Mouse (Mus musculus) liver, embryonic 13.5 days (tissue): ENCODE results near the gene D6Ertd527e. TPM values are rescaled to one million over a fixed set of nuclear protein-coding genes. Genes with fewer than 3 reads are reported as not detected.
A peak's percentile ranks its signal among the peaks of the same experiment; 100 is the strongest.

ENCODE experiments used
- ATAC-seq: fragments of 200-750 bp; cut with Nextera tagmentation; 2 replicates; pipeline ENCODE4 v1.8.0; 2017; ENCODE audit warnings: low read depth, mild to moderate bottlenecking, moderate number of reproducible peaks, moderate library complexity
- DNase-seq: peaks from one replicate; pipeline ENCODE4 v3.0.0; 2022
- H3K27ac ChIP-seq: fragments of 300-500 bp; sonication (generic); 2 replicates; pipeline ENCODE4 v1.5.1; 2015; ENCODE audit warnings: moderate library complexity, mild to moderate bottlenecking, inconsistent platforms
- H3K27me3 ChIP-seq: fragments of 300-500 bp; sonication (generic); 2 replicates; pipeline ENCODE4 v1.6.1; 2015; ENCODE audit warnings: mild to moderate bottlenecking, inconsistent platforms
- H3K36me3 ChIP-seq: fragments of 300-500 bp; sonication (generic); 2 replicates; pipeline ENCODE4 v1.6.1; 2015; ENCODE audit warnings: mild to moderate bottlenecking, inconsistent platforms
- H3K4me1 ChIP-seq: fragments of 300-500 bp; sonication (generic); replicated peaks from 2 replicates; pipeline ENCODE4 v1.6.1; 2015; ENCODE audit warnings: inconsistent platforms
- H3K4me2 ChIP-seq: fragments of 300-500 bp; sonication (generic); 2 replicates; pipeline ENCODE4 v1.6.1; 2015; ENCODE audit warnings: inconsistent platforms, mild to moderate bottlenecking, moderate library complexity
- H3K4me3 ChIP-seq: fragments of 300-500 bp; sonication (generic); replicated peaks from 2 replicates; pipeline ENCODE4 v1.5.1; 2015; ENCODE audit warnings: mild to moderate bottlenecking, inconsistent platforms
- H3K9ac ChIP-seq: fragments of 300-500 bp; sonication (generic); 2 replicates; pipeline ENCODE4 v1.6.1; 2015; ENCODE audit warnings: mild to moderate bottlenecking, inconsistent platforms
- H3K9me3 ChIP-seq: fragments of 300-500 bp; sonication (generic); replicated peaks from 2 replicates; pipeline ENCODE4 v1.6.1; 2016; ENCODE audit warnings: inconsistent platforms
- WGBS: fragments of 180-500 bp; shearing (Covaris S2); methylation state at CpG from one replicate; pipeline ENCODE4 v1.1.7; 2015; ENCODE audit not compliant: insufficient replicate concordance; 5-methylcytosine and 5-hydroxymethylcytosine counted together
- polyA plus RNA-seq: library from polyadenylated mRNA; unstranded; fragments of >200 nt; fragmentation: Nextera tagmentation; extraction: Ambion mirVana; gene quantifications from 2 replicates; pipeline ENCODE4 v1.2.1, GENCODE M21; 2015

The D6Ertd527e gene
- polyA plus RNA-seq, 1 experiment from 2014 or later, result not detected

- H3K4me3 ChIP-seq, result no peak overlapping the region
- H3K4me1 ChIP-seq, result no peaks in the 10 kb centered on the region
- H3K9ac ChIP-seq, result no peak overlapping the region
- ATAC-seq (no peak), DNase-seq (no peak)
- H3K9me3 ChIP-seq, result no peaks in the 10 kb centered on the region
- no peak overlapping the region for H3K4me2 ChIP-seq
- no peaks in the 10 kb centered on the region for H3K27me3 ChIP-seq
- no peak overlapping the region for H3K27ac ChIP-seq
- WGBS, result 82% methylated on average over 6 of the region's 6 CpGs
- H3K36me3 ChIP-seq, result no peaks in the 10 kb centered on the region
Observed at GRCm38 (mm10) chr6:87112125-87112524, 7.6 kb downstream of the D6Ertd527e start.

- no peaks in the 10 kb centered on the region for H3K27me3 ChIP-seq
- 63% methylated on average over 2 of the region's 2 CpGs for WGBS
- H3K9ac ChIP-seq, result no peak overlapping the region
- H3K9me3 ChIP-seq, result peaks cover 3% of the 10 kb centered on the region; the same call in 1 of the 2 replicates
- ATAC-seq, result no peak
- H3K4me1 ChIP-seq, result peaks cover 3% of the 10 kb centered on the region; the same call in 1 of the 2 replicates
- H3K4me2 ChIP-seq, result no peak overlapping the region
- no peak overlapping the region for H3K4me3 ChIP-seq
- no peaks in the 10 kb centered on the region for H3K36me3 ChIP-seq
- no peak for DNase-seq
- H3K27ac ChIP-seq, result no peak overlapping the region
Observed at GRCm38 (mm10) chr6:87115981-87116380, 11.4 kb downstream of the D6Ertd527e start.

- ATAC-seq, result no peak
- H3K9ac ChIP-seq, result no peak overlapping the region
- WGBS, result 70% methylated on average over 7 of the region's 7 CpGs
- no peaks in the 10 kb centered on the region for H3K36me3 ChIP-seq
- no peak overlapping the region for H3K27ac ChIP-seq
- H3K4me2 ChIP-seq, result no peak overlapping the region
- no peak for DNase-seq
- H3K4me3 ChIP-seq, result no peak overlapping the region
- H3K9me3 ChIP-seq, result peaks cover 3% of the 10 kb centered on the region; the same call in 1 of the 2 replicates
- H3K27me3 ChIP-seq, result no peaks in the 10 kb centered on the region
- H3K4me1 ChIP-seq, result peaks cover 3% of the 10 kb centered on the region; the same call in 1 of the 2 replicates
Observed at GRCm38 (mm10) chr6:87116596-87116995, 12.1 kb downstream of the D6Ertd527e start.

GRCm38 (mm10) chr6:87119066-87119837, 14.7 kb downstream of the D6Ertd527e start:
- DNase-seq, result peak; percentile 16
- WGBS, result 68% methylated on average over 20 of the region's 20 CpGs
- Histone ChIP-seq H3K4me1 (peaks cover 3% of the 10 kb centered on the region; the same call in 1 of the 2 replicates), H3K27me3 (no peaks in the 10 kb centered on the region), H3K4me2 (no peak overlapping the region), H3K27ac (no peak overlapping the region), H3K9me3 (peaks cover 3% of the 10 kb centered on the region; the same call in 1 of the 2 replicates), H3K4me3 (no peak overlapping the region), H3K36me3 (no peaks in the 10 kb centered on the region), H3K9ac (no peak overlapping the region)
- peak; percentile 65; the same call in 1 of the 2 replicates for ATAC-seq

GRCm38 (mm10) chr6:87119975-87120374, 15.4 kb downstream of the D6Ertd527e start:
- no peaks in the 10 kb centered on the region for H3K36me3 ChIP-seq
- H3K4me1 ChIP-seq, result peaks cover 3% of the 10 kb centered on the region; the same call in 1 of the 2 replicates
- no peak overlapping the region for H3K9ac ChIP-seq
- peaks cover 3% of the 10 kb centered on the region; the same call in 1 of the 2 replicates for H3K9me3 ChIP-seq
- ATAC-seq (0 out of 2 replicates have a peak, but pooled peaks have one; percentile 12), DNase-seq (no peak)
- H3K27ac ChIP-seq, result no peak overlapping the region
- WGBS, result 75% methylated on average over 4 of the region's 4 CpGs
- no peaks in the 10 kb centered on the region for H3K27me3 ChIP-seq
- H3K4me3 ChIP-seq, result no peak overlapping the region
- H3K4me2 ChIP-seq, result no peak overlapping the region

DNA sequence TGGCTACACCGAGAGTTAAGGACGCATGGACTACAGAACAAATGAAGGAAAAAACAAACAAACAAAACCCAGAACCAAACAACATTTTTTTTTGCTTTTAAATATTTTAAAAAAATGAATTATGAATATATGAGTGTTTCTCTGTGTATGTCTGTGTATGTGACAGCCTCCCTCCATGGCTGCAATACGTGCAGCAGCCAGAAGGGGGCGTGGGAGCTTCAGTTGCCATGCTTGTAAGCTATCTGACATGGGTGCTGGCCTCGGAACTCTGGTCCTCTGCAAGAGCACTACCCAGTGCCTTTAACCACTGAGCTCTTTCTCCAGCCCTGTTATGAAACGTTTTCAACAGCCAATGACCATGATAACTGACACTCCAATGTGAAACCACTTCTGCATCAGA, 16.1 kb downstream of the D6Ertd527e start:
- Histone ChIP-seq H3K9ac (no peak overlapping the region), H3K4me3 (no peak overlapping the region), H3K27me3 (no peaks in the 10 kb centered on the region), H3K4me1 (peaks cover 3% of the 10 kb centered on the region; the same call in 1 of the 2 replicates), H3K9me3 (peaks cover 3% of the 10 kb centered on the region; the same call in 1 of the 2 replicates), H3K36me3 (no peaks in the 10 kb centered on the region), H3K27ac (no peak overlapping the region), H3K4me2 (no peak overlapping the region)
- 71% methylated on average over 6 of the region's 6 CpGs for WGBS
- DNase-seq (no peak), ATAC-seq (no peak)

GRCm38 (mm10) chr6:87121961-87122360, 17.4 kb downstream of the D6Ertd527e start:
- Histone ChIP-seq H3K9me3 (peaks cover 3% of the 10 kb centered on the region; the same call in 1 of the 2 replicates), H3K27me3 (no peaks in the 10 kb centered on the region), H3K4me3 (no peak overlapping the region), H3K4me1 (peaks cover 5% of the 10 kb centered on the region; the same call in 1 of the 2 replicates), H3K4me2 (no peak overlapping the region), H3K27ac (no peak overlapping the region), H3K9ac (no peak overlapping the region), H3K36me3 (no peaks in the 10 kb centered on the region)
- 62% methylated on average over 7 of the region's 7 CpGs for WGBS
- ATAC-seq, result no peak
- DNase-seq, result no peak

- Histone ChIP-seq H3K9ac (no peak overlapping the region), H3K27ac (no peak overlapping the region), H3K4me2 (no peak overlapping the region), H3K27me3 (no peaks in the 10 kb centered on the region), H3K9me3 (peaks cover 3% of the 10 kb centered on the region; the same call in 1 of the 2 replicates), H3K4me1 (peaks cover 15% of the 10 kb centered on the region; the same call in 1 of the 2 replicates), H3K4me3 (no peak overlapping the region), H3K36me3 (no peaks in the 10 kb centered on the region)
- ATAC-seq, result no peak
- DNase-seq, result no peak
- 64% methylated on average over 6 of the region's 6 CpGs for whole genome bisulfite sequencing
Observed at GRCm38 (mm10) chr6:87123406-87123805, 18.9 kb downstream of the D6Ertd527e start.

- WGBS, result 69% methylated on average over 4 of the region's 4 CpGs
- DNase-seq, result no peak
- no peak overlapping the region for H3K4me2 ChIP-seq
- peaks cover 15% of the 10 kb centered on the region; the same call in 1 of the 2 replicates for H3K4me1 ChIP-seq
- no peaks in the 10 kb centered on the region for H3K36me3 ChIP-seq
- no peaks in the 10 kb centered on the region for H3K27me3 ChIP-seq
- H3K9ac ChIP-seq, result no peak overlapping the region
- no peak for ATAC-seq
- H3K27ac ChIP-seq, result no peak overlapping the region
- H3K9me3 ChIP-seq, result peaks cover 3% of the 10 kb centered on the region; the same call in 1 of the 2 replicates
- no peak overlapping the region for H3K4me3 ChIP-seq
Observed at GRCm38 (mm10) chr6:87123973-87124372, 19.4 kb downstream of the D6Ertd527e start.

- no peaks in the 10 kb centered on the region for H3K9me3 ChIP-seq
- ATAC-seq (peak; percentile 45), DNase-seq (no peak)
- H3K27ac ChIP-seq, result no peak overlapping the region
- H3K36me3 ChIP-seq, result no peaks in the 10 kb centered on the region
- WGBS, result 57% methylated on average over 8 of the region's 8 CpGs
- H3K9ac ChIP-seq, result no peak overlapping the region
- H3K4me2 ChIP-seq, result no peak overlapping the region
- H3K4me1 ChIP-seq, result peaks cover 13% of the 10 kb centered on the region; the same call in 1 of the 2 replicates
- no peak overlapping the region for H3K4me3 ChIP-seq
- no peaks in the 10 kb centered on the region for H3K27me3 ChIP-seq
Observed at GRCm38 (mm10) chr6:87127049-87127753, 22.7 kb downstream of the D6Ertd527e start.

DNA sequence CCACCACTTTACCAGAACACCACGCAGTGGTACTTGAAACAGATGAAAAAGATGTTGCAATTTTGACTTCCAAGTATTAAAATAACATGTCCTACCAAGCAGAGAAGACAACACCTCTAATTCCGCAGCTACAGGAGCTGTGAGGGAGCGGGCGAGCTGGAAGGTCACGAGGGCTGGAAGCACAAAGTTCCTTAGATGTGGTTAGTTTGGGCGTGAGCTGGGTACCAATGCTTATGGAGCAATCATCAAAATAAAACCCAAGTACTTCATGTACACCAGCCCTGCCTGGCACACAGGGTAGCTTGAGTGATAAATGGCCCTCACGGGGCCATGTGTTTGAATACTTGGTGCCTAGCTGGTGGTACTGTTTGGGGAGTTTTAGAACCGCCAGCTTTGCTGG, 25.3 kb downstream of the D6Ertd527e start:
- ATAC-seq, result no peak
- H3K36me3 ChIP-seq, result no peaks in the 10 kb centered on the region
- H3K4me3 ChIP-seq, result no peak overlapping the region
- no peak overlapping the region for H3K9ac ChIP-seq
- H3K4me2 ChIP-seq, result no peak overlapping the region
- H3K27ac ChIP-seq, result no peak overlapping the region; the same call in 1 of the 2 replicates
- WGBS, result 69% methylated on average over 8 of the region's 8 CpGs
- H3K4me1 ChIP-seq, result peaks cover 13% of the 10 kb centered on the region; the same call in 1 of the 2 replicates
- DNase-seq, result no peak
- H3K27me3 ChIP-seq, result no peaks in the 10 kb centered on the region
- no peaks in the 10 kb centered on the region for H3K9me3 ChIP-seq
